Mouse (Mus musculus): ENCODE measurements around the gene Spink8. TPM values are rescaled to one million over a fixed set of nuclear protein-coding genes. Genes with fewer than 3 reads are reported as not detected.

Spink8 gene
- polyA plus RNA-seq, 1 experiment from 2014 or later: not detected

Other genes with a start within 250 kb of the Spink8 start
- gene Fbxw15, start 244.0 kb upstream of the Spink8 start, polyA plus RNA-seq (2015; fragmentation: Nextera tagmentation; extraction: Ambion mirVana): not detected in 2 replicates
- not detected in 2 replicates for gene Fbxw24, start 186.2 kb upstream of the Spink8 start, polyA plus RNA-seq (2015; fragmentation: Nextera tagmentation; extraction: Ambion mirVana)
- not detected in 2 replicates for gene Fbxw25, start 147.6 kb upstream of the Spink8 start, polyA plus RNA-seq (2015; fragmentation: Nextera tagmentation; extraction: Ambion mirVana)
- gene Fbxw18, start 109.6 kb upstream of the Spink8 start, polyA plus RNA-seq (2015; fragmentation: Nextera tagmentation; extraction: Ambion mirVana): not detected in 2 replicates
- gene Fbxw26, start 66.2 kb upstream of the Spink8 start, polyA plus RNA-seq (2015; fragmentation: Nextera tagmentation; extraction: Ambion mirVana): not detected in 2 replicates
- not detected in 2 replicates for gene Fbxw27, start 21.6 kb upstream of the Spink8 start, polyA plus RNA-seq (2015; fragmentation: Nextera tagmentation; extraction: Ambion mirVana)
- gene Nme6, start 20.5 kb downstream of the Spink8 start, polyA plus RNA-seq (2015; fragmentation: Nextera tagmentation; extraction: Ambion mirVana): 48.3 and 50.1 TPM in 2 replicates
- 0.90 and 4.4 TPM in 2 replicates for gene Camp, start 37.3 kb downstream of the Spink8 start, polyA plus RNA-seq (2015; fragmentation: Nextera tagmentation; extraction: Ambion mirVana)
- 24.5 and 25.0 TPM in 2 replicates for gene Cdc25a, start 63.3 kb downstream of the Spink8 start, polyA plus RNA-seq (2015; fragmentation: Nextera tagmentation; extraction: Ambion mirVana)
- gene Map4, start 119.2 kb downstream of the Spink8 start, polyA plus RNA-seq (2015; fragmentation: Nextera tagmentation; extraction: Ambion mirVana): 52.4 and 56.2 TPM in 2 replicates